Mouse (Mus musculus): Measurements from ENCODE around the gene Olfr835. TPM values are rescaled to one million over a fixed set of nuclear protein-coding genes. Genes with fewer than 3 reads are reported as not detected.

The Olfr835 gene
- polyA plus RNA-seq (2021; fragmentation: Nextera tagmentation), result not detected in 2 replicates
- long read RNA-seq, experiment 1, result 0 reads
- long read RNA-seq, experiment 2, result 0 reads

GRCm38 (mm10) chr9:19032435-19032834, at the start of gene Olfr835:
TSS of gene Olfr835 (plus strand) at chr9:19032735.

GRCm38 (mm10) chr9:18987690-18988089, 44.8 kb upstream of the Olfr835 start, which contains the start of gene Olfr834:
TSS of gene Olfr834 (plus strand) at chr9:18987990.

Other genes starting within 250 kb of the Olfr835 start
- gene Olfr828, start 213.2 kb upstream of the Olfr835 start, polyA plus RNA-seq (2021; fragmentation: Nextera tagmentation), result not detected in 2 replicates
- gene Olfr829, start 177.8 kb upstream of the Olfr835 start, polyA plus RNA-seq (2021; fragmentation: Nextera tagmentation), result not detected in 2 replicates
- not detected in 2 replicates for gene Olfr830, start 158.0 kb upstream of the Olfr835 start, polyA plus RNA-seq (2021; fragmentation: Nextera tagmentation)
- gene Olfr832, start 95.6 kb upstream of the Olfr835 start, polyA plus RNA-seq (2021; fragmentation: Nextera tagmentation), result not detected in 2 replicates
- not detected in 2 replicates for gene Olfr834, start 44.7 kb upstream of the Olfr835 start, polyA plus RNA-seq (2021; fragmentation: Nextera tagmentation)
- gene Olfr836, start 87.6 kb downstream of the Olfr835 start, polyA plus RNA-seq (2021; fragmentation: Nextera tagmentation), result not detected in 2 replicates
- gene Olfr837, start 103.6 kb downstream of the Olfr835 start, polyA plus RNA-seq (2021; fragmentation: Nextera tagmentation), result not detected in 2 replicates
- not detected in 2 replicates for gene Olfr839-ps1, start 144.6 kb downstream of the Olfr835 start, polyA plus RNA-seq (2021; fragmentation: Nextera tagmentation)
- gene Olfr843, start 219.3 kb downstream of the Olfr835 start, polyA plus RNA-seq (2021; fragmentation: Nextera tagmentation), result not detected in 2 replicates